Mouse (Mus musculus) left cerebral cortex, adult 2 months (tissue): ENCODE data around the gene Pno1. TPM values are rescaled to one million over a fixed set of nuclear protein-coding genes. Genes with fewer than 3 reads are reported as not detected.
A peak's percentile ranks its signal among the peaks of the same experiment; 100 is the strongest.

ENCODE experiments used
- DNase-seq, 2 experiments: peaks; one replicate each; pipeline ENCODE4 v3.0.0; 2021 to 2022; ENCODE audit warnings: low spot score in 2 of 2, mixed read lengths in 1 of 2; ENCODE audit errors: extremely low spot score in 1 of 2
- H3K27ac ChIP-seq: fragments of 200-600 bp; 2 replicates; pipeline ENCODE4 v1.8.1; 2022
- H3K4me3 ChIP-seq: fragments of 200-600 bp; 2 replicates; pipeline ENCODE4 v1.8.1; 2022
- CTCF ChIP-seq: fragments of 200-600 bp; IDR thresholded peaks from 2 replicates; pipeline ENCODE4 v1.8.1; 2022; ENCODE audit warnings: antibody characterized with exemption, mild to moderate bottlenecking, moderate library complexity
- intact Hi-C: fragments of 180-260 bp; cut with DNase I; formaldehyde crosslinking; loops from one replicate; pipeline ENCODE4 v1.15.1; 2025
- total RNA-seq, 2 experiments: library from RNA; stranded (reverse); gene quantifications; 2 replicates each; pipeline ENCODE4 v1.2.3; 2021

Pno1 gene
- total RNA-seq, 2 experiments from 2014 or later = 23.0 to 25.7 TPM

DNA sequence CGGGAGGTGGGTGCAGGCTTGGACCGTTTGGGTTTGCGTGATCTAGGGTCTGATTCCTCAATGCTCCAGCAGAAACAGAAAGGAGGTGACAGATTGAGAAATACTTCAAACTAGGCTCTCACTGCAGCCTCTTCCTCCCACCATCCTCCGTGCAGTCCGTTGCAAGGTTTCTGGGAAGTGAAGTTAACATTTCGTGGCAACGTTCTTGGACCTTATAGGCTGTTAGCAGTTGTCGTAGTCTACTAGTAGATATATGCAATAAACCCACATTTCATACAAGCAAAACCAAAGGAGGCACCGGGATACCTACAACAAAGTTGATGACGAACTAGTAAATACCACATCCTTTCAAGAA lies 750 bp upstream of the Pno1 start:
- intact Hi-C loops = loop anchor here (10.0 kb wide), 1 partner anchor 707 kb away; the partner anchor contains the start of gene Sec61g
- no peak for DNase-seq
- Histone ChIP-seq H3K4me3 (peak overlapping the region; percentile 75), H3K27ac (peak overlapping the region; percentile 100)
- no peak for TF ChIP-seq CTCF

DNA sequence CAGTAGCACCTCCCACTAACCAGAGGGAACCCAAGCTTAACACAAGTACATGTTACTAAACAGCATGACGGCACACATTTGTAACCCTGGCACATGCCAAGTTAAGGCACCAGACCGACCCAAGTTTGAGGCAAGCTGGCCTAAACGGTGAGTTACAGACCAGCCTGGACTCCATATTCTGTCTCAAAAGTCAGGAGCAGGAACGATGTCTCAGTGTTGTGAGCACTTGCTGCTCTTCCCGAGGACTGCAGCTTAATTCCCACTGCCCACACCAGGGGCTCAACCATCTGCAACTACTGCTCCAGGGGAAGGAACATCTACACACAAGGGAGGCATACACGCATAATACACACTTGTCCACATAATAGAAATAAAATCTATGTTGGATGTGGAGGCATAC lies 8.9 kb downstream of the Pno1 start:
- Histone ChIP-seq H3K4me3 (no peak overlapping the region), H3K27ac (no peak overlapping the region)
- intact Hi-C loops = no loop called here
- TF ChIP-seq CTCF = no peak
- DNase-seq = no peak

DNA sequence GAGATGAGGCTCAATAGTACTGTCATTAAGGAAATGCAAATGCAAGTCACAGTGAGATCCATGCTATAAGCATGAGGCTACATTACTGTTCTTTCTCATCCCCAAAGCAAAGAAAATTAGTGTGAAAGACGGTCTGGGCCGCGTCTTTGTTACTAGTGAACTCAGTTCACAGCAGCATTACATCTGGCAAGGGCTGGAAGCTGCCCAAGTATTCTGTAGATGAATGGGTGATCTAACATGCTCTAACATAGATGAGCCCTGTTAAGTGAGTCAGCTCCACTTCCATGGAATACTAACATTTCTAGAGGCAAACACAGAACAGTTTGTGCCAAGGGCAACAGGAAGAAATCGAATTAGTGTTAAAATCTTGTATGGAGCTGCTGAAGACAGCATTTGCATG lies 10.4 kb downstream of the Pno1 start:
- no peak overlapping the region for H3K27ac ChIP-seq
- intact Hi-C loops = no loop called here
- DNase-seq = no peak
- no peak overlapping the region for H3K4me3 ChIP-seq
- no peak for TF ChIP-seq CTCF

DNA sequence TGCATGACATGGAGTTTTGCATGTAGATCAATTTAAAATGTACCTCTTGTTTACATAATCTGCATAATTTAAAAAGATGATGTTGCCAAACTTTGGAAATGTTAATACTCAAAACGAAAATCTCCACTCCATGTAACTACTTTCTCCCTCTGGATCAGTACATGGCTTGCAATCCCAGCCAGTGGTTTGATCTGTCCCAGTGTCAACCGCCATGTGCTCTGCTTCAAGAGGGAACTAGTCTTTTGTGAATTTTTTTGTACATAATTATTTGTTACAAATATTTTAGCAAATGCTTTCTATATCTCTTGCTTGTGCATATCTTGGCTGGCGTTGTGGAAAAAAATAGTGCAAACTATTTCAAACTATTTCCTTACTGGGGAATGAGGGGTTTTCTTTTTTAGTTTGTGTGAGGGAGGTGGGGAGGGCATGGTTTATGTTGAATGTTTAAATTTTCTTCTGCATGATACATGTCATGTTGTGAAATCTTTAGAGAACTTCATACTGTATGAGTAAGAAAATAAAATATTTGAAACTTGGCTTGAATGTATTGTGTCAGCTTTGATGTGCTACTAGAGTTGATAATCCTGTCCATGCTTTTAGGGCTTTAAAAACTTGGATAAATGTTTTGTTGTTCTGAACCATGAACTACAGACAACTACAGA lies 11.4 kb downstream of the Pno1 start:
- Histone ChIP-seq H3K4me3 (no peak overlapping the region), H3K27ac (no peak overlapping the region)
- intact Hi-C loops = no loop called here
- TF ChIP-seq CTCF = no peak
- DNase-seq = no peak

DNA sequence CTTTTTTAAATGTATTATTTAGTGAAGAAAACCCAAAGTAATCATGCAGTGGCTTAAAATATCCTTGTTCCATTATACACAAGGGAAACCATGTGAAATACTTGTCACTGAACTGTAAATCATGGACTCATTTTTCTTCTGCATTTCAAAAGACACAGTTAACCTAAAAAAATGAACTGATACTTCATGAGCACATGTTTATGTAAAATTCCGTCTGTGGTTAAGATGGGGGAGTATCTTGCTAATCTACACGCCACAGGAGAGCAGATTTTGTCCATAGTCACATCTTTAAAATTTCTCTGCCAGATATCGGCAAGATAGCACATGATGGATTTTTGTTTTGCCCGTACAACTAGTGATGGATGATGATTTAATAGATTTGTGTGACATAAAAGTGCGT lies 12.2 kb downstream of the Pno1 start:
- H3K4me3 ChIP-seq = no peak overlapping the region
- TF ChIP-seq CTCF = no peak
- DNase-seq = no peak
- intact Hi-C loops = no loop called here
- no peak overlapping the region for H3K27ac ChIP-seq

DNA sequence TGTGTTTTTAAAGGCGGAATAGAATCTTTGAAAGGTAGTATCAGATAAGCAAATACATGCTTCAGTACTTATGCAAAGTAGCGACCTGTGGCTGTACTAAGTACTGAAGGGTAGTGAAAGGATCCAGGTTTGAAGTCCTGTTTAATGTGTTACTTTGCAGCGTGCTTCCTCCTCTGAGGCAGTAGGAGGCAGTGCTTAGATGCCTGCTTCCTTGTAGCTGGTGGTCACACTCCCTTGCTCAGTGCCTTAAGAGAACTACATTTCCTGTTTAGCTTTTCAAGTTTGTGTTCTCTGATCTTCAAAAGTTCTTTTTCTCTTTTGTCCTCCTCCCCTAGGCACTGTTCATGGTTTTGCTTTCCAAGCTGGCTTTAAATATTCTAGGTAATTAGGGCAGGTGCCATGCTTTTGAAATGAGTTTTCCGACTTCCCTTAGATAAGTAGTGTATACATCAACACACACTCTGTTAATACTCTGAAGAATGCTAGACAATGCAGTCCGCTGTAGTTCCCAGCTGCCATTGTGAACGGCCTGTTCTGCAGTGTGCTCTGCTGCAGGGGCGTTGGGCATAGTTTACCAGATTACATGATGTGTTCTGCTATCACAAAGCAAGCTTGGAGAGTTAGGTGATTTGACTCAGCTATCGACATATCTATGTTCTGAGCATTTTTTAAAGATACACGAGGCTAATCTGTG lies 19.1 kb downstream of the Pno1 start:
- peak; percentile 20 for TF ChIP-seq CTCF
- H3K4me3 ChIP-seq = no peak overlapping the region
- no peak for DNase-seq
- intact Hi-C loops = no loop called here
- H3K27ac ChIP-seq = no peak overlapping the region

DNA sequence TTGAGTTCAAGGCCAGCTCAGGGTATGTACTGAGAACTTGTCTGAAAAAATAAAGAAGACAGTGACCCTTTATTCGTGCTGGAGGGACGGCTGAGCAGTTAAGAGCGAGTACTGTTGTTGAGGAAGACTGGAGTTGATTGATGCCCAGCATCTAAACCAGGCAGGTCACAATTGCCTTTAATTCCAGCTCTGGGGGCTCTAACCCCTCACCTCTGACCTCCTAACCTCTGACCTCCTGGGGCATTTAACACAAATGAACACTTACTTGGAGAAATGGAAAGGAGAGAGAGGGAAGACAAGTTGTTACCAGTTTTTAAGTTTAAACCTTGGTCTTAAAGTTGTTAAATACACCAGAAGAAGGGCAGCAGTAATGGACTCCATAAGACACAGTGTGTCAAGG lies 22.6 kb downstream of the Pno1 start:
- DNase-seq = no peak
- H3K4me3 ChIP-seq = no peak overlapping the region
- TF ChIP-seq CTCF = no peak
- no peak overlapping the region for H3K27ac ChIP-seq
- intact Hi-C loops = loop anchor here (5.0 kb wide), 1 partner anchor 106 kb away; no protein-coding TSS in a partner anchor

DNA sequence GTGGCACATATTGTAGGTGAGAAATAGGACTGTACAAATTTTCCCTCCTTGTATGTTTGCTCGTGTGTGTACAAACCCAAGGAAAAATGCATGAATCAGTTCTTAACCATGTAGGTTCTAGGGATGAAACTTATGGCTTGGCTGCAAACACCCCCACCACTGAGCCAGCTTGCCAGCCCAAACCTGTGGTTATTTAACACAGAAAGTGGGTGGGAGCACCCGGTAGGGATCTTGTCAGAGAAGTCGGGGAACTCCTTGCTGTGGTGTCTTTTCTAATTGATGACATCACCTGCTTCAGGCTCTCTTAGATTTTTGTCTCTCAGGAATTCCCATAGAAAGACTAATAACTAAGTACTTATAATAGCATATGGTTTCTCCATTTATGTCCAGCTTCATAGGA lies 23.7 kb downstream of the Pno1 start:
- no peak for DNase-seq
- Histone ChIP-seq H3K27ac (no peak overlapping the region), H3K4me3 (no peak overlapping the region)
- intact Hi-C loops = loop anchor here (5.0 kb wide), 1 partner anchor 105 kb away; no protein-coding TSS in a partner anchor
- no peak for TF ChIP-seq CTCF

DNA sequence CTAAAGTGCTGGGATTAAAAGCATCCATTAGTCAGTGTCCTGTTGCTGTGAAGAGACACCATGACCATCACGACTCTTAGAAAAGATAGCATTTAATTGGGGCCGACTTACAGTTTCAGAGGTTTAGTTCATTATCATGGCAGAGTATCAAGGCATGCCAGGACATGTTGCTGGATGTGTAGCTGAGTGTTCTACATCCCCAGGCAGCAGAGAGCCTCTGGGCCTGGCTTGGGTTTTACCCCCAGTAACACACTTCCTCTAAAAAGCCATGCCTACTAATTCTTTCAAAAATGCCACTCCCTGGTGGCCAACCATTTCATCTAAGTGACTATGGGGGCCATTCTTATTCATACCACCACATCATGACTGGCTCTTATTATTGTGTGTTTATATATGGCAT lies 28.2 kb downstream of the Pno1 start:
- no peak for TF ChIP-seq CTCF
- no peak overlapping the region for H3K27ac ChIP-seq
- intact Hi-C loops = no loop called here
- DNase-seq = no peak
- H3K4me3 ChIP-seq = no peak overlapping the region

DNA sequence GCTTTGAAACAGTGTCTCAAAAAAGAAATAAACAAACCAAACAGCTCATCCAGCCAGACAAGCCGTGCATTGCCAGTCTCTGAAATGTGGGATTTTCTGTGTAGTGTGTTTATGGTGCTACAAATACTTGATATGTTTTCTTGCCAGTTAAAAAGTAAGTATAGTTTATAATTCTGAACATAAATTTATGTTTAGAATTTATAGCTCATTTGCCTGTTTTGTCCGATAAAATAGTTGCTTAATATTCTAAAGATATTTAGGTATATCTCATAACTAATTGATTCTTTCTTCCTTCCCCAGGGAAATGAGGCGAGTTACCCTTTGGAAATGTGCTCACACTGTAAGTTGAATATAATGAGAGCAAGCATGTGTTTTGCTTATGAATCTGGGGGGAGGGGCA lies 29.6 kb downstream of the Pno1 start, which contains the start of gene Wdr92:
TSS of gene Wdr92 (plus strand) at position 301 of the 400 bp plus-strand sequence.
- DNase-seq = no peak
- TF ChIP-seq CTCF = no peak
- no peak within 1 kb of the TSS for H3K27ac ChIP-seq
- no peak within 1 kb of the TSS for H3K4me3 ChIP-seq
- intact Hi-C loops = no loop called here

DNA sequence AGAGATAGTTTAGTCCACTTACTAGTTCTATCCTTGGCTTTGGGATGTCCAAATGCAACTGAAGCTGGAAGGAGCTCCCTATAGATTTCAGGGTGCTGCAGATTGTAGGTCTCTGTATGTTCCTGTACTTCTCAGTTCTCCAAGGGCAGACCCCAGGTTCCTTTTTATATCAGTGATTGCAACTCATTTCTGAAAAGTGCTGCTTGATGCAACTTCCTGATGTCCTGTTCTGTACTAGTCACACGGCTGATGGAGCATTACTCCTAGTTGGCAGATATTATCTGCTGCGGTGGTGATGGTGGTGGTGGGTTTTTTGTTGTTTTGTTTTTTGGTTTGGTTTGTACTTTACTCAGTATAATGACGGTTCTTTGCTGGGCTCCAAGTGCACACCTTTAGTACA lies 30.6 kb downstream of the Pno1 start:
- intact Hi-C loops = no loop called here
- TF ChIP-seq CTCF = no peak

DNA sequence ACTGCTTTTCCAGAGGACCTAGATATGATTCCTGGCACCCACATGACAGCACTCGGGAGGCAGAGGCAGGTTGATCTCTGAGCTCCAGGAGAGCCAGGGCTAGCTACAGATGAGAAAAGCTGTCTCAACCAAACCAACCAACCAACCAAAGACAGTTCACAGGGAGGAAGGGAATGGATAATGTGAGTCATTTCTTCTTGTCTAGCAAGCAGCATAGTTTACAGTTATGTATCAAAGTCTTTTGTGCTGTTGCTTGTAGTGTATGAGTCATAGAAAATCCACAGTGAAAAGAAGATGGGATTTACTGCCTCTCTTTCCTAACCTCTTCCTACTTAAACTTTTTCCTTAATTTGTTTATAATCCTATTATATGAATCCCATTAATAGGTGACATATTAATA lies 34.7 kb downstream of the Pno1 start:
- intact Hi-C loops = no loop called here
- Histone ChIP-seq H3K27ac (no peak overlapping the region), H3K4me3 (no peak overlapping the region)
- TF ChIP-seq CTCF = no peak
- no peak for DNase-seq

More for the DNA sequence above, 30.6 kb downstream of the Pno1 start:
- no peak overlapping the region for H3K27ac ChIP-seq
- no peak for DNase-seq
- no peak overlapping the region for H3K4me3 ChIP-seq

DNA sequence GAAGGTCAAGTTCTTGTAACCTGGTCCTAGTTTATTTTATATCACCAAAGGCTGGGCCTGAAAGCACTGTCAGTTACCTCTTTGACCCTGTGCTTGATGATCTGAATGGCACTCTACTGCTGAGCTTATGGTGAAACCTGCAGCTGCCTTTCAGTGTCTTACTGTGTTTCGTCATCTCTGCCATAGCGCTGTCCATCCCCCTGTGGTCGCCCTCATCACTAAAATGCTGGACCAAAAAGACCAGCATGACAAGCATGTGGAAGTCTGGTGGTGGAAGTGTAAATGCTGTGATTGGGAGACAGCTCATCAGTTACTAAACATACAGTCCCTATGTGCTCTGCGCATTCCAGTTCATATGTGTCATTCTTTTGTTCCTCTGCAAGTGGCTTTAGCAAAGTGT lies 39.1 kb downstream of the Pno1 start:
- intact Hi-C loops = no loop called here
- no peak for TF ChIP-seq CTCF
- H3K27ac ChIP-seq = no peak overlapping the region
- H3K4me3 ChIP-seq = no peak overlapping the region
- no peak for DNase-seq
